Mouse (Mus musculus) embryonic fibroblast, embryonic 13.5 days (primary cell): ENCODE results near the gene Nnat.

Experiments
- CTCF ChIP-seq: IDR thresholded peaks from 2 replicates; pipeline ENCODE4 v1.5.1; 2011; ENCODE audit warnings: mild to moderate bottlenecking, control low read depth, low read length, moderate library complexity, borderline replicate concordance; ENCODE audit not compliant: insufficient read depth
- POLR2A ChIP-seq: IDR thresholded peaks from 2 replicates; pipeline ENCODE4 v1.6.1; 2011; ENCODE audit warnings: low read depth, mild to moderate bottlenecking, control low read depth, low read length, moderate library complexity

DNA sequence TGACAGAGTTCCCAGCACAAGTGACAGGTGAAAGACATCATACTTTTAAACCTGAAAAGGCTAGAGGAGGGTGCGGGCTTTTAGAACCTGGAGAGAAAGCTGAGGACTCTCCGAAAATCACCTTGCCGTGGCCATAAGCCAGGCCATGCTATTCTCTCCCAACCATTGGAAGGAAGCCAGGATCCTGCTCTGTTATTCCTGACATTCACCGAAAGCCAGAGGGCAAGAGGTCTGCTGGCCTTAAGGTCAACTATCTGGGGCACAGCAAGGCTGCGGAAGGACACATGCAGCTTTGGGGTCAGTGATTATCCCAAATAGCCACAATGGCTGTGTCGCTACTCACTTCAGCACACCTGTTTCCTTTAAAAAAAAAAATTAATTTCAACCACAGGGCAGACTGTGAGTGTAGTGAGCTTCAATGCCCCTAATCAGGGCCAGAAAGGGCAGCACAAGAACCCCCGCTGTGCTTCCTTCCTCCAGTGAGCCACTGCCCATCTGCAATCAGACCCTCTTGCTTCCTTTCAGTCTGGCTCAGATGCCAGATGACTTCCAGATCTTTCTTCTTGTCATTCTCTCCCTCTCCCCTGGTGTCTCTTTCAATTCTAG is 23.3 kb upstream of the Nnat start:
- TF ChIP-seq CTCF: no peak
- TF ChIP-seq POLR2A: no peak
